Mouse (Mus musculus): Measurements from ENCODE around the gene Mapk10. TPM values are rescaled to one million over a fixed set of nuclear protein-coding genes. Genes with fewer than 3 reads are reported as not detected.
"Not testable (repeated sequence)": the region's sequence is repeated elsewhere in the genome, so short reads cannot be mapped to it uniquely, and the experiment has no call there.

The Mapk10 gene
- total RNA-seq, 1 experiment from 2014 or later: not detected

DNA sequence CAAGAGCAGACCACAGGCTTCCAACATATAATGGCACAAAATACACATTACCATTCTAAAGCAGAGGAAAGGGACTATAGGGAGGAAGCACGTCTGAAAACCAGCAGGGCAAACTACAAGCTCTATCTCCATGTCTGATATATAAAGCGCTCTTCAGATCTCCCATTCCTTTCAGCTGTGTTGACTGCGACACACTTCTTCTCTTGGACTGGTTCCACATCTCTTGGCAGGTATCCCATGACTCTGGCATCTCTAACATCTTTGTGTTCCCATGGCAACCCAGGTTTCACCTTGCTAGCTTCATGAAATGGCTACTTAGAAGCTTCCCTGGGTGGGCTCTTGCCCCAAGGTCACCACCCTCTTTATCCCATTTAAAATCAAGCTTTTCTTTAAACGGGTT, 202.2 kb downstream of the Mapk10 start:
- ATAC-seq (replicated peaks in 1 of 2; ENCODE audit: insufficient read depth in 1 of 2, low FRiP score in 2 of 2, low TSS enrichment in 1 of 2, low read depth in 1 of 2, poor library complexity in 2 of 2, severe bottlenecking in 2 of 2): no peak

DNA sequence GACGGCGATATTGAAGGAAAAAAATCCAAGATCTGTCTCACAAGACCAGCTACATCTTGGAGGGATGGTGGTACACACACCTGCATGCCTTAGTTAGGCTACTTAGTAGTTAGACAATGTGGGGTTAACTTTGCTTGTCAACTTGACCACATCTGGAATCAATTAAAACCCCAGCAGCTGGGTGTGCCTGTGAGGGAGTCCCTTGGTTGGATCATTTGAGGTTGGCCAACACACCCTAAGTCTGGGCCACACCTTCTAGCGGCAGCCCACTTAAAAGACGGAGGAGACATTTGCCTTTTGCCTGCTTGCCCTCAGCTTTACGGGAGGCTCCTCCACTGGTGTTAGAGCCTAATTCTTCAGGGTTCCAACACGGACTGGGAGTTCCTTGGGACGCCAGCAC, 209.0 kb downstream of the Mapk10 start:
- ATAC-seq (replicated peaks in 1 of 2; ENCODE audit: insufficient read depth in 1 of 2, low FRiP score in 2 of 2, low TSS enrichment in 1 of 2, low read depth in 1 of 2, poor library complexity in 2 of 2, severe bottlenecking in 2 of 2): no peak

DNA sequence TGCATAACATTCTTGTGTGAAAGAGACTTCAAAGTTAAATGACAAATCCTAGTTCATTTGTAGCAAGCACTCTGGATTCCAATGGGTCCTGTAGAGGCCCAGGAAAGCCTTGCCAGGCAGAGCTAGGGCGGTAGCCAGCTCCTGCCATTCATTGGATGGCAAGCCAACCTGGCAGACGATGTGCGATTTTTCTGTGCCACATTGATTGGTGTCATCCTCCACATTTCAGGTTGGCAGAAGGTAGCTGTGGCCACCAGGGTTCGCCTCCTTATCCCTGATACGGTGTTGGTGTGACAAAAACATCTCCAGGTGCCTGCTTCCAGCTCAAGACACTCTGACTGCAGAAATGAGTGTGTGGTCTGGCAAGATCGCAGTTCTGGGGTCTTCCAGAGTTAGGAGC, 210.6 kb downstream of the Mapk10 start:
- no peak for ATAC-seq (replicated peaks in 1 of 2; ENCODE audit: insufficient read depth in 1 of 2, low FRiP score in 2 of 2, low TSS enrichment in 1 of 2, low read depth in 1 of 2, poor library complexity in 2 of 2, severe bottlenecking in 2 of 2)

DNA sequence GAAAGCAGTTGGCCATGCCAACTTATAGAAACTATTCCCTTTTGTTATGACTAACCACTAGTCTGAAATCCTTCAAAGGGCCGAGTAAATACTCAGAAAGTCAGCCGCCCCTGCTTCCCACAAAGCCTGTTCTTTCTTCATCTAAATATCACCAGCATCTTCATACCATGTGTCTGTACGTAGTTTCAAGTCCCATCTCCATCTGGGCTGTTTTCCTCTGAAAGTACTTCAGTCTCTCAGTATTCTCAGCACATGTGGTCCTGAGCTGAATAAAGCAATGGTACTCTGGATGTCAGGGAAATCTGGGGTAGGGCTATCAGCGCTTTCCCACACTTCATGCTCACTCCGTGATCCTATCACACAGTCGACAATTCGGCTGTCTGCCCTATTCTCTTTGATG, 212.6 kb downstream of the Mapk10 start:
- ATAC-seq (replicated peaks in 1 of 2; ENCODE audit: insufficient read depth in 1 of 2, low FRiP score in 2 of 2, low TSS enrichment in 1 of 2, low read depth in 1 of 2, poor library complexity in 2 of 2, severe bottlenecking in 2 of 2): no peak

DNA sequence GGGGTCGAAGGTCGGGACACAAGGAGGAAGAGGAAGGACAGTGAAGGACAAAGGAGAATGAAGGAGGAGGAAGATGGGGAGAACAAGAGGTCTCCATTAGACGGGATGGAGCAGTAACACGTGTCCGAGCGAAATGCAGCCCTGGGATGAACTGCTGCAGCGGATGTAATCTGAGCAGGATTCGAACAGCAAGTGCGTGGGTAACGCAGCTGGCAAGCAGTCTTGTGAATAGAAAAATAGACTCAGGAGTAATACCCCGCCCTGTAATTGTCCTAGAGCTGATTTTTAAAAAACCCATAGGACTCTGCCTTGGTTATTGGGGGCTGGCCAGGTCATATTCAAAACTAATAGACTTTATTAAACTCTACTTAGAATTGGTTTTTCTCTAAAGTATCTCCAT, 213.2 kb downstream of the Mapk10 start:
- ATAC-seq (replicated peaks in 1 of 2; ENCODE audit: insufficient read depth in 1 of 2, low FRiP score in 2 of 2, low TSS enrichment in 1 of 2, low read depth in 1 of 2, poor library complexity in 2 of 2, severe bottlenecking in 2 of 2): no peak

DNA sequence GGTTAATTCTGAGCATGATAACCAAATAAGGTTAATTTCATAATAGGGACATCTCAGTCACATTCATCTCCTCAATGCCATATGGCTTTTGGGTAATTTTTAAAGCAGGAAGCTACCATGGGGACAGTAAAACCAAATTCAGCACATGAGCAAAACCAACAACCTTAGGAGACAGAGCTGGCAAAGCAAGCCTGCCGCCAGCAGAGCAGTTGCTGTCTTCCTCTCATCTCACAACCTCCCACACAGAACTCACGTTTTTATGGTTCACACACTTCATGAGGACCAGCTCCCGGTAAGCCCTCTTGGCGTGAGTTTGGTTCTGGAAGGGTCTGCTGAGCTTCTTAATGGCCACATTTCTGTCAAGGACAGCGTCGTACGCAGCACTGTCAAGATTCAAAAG, 214.8 kb downstream of the Mapk10 start:
- ATAC-seq (replicated peaks in 1 of 2; ENCODE audit: insufficient read depth in 1 of 2, low FRiP score in 2 of 2, low TSS enrichment in 1 of 2, low read depth in 1 of 2, poor library complexity in 2 of 2, severe bottlenecking in 2 of 2): no peak

DNA sequence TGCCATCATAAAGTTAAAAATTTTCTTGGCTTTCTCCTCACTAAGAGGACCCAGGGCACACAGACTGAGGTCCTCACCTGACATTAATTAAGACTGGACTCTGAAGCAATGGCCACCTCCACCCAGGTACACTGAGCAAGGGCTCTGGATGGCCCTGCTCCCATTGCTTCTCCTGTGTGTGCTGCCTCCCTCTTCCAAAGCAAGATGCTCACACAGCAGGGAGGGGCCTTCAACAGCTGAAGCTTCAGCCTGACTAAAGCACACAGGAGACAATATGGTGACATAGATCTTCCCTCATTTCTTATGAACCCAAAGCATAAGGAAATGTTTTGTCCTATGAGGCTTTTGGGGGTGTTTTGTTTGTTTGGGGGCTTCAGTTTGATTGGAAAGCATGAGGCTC, 215.2 kb downstream of the Mapk10 start:
- no peak for ATAC-seq (replicated peaks in 1 of 2; ENCODE audit: insufficient read depth in 1 of 2, low FRiP score in 2 of 2, low TSS enrichment in 1 of 2, low read depth in 1 of 2, poor library complexity in 2 of 2, severe bottlenecking in 2 of 2)

DNA sequence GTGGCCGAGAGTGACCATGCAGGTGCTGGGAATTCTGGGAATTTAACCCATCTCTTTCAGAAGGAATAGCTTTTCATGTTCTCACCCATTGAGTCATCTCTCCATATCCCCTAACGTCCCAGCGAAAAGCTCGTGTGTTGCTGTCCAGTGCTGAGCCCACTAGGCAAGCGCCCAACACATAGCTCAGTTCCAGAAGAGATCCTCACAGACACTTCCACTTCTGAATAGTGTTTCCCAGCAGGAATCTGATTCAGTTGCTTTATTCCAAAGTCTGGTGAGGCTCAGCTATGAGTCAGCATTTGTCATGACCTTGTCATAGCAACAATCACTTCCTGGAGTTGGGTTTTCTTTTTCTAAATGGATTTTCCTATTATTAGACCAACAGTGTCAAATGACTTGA, 217.2 kb downstream of the Mapk10 start:
- no peak for ATAC-seq (replicated peaks in 1 of 2; ENCODE audit: insufficient read depth in 1 of 2, low FRiP score in 2 of 2, low TSS enrichment in 1 of 2, low read depth in 1 of 2, poor library complexity in 2 of 2, severe bottlenecking in 2 of 2)

DNA sequence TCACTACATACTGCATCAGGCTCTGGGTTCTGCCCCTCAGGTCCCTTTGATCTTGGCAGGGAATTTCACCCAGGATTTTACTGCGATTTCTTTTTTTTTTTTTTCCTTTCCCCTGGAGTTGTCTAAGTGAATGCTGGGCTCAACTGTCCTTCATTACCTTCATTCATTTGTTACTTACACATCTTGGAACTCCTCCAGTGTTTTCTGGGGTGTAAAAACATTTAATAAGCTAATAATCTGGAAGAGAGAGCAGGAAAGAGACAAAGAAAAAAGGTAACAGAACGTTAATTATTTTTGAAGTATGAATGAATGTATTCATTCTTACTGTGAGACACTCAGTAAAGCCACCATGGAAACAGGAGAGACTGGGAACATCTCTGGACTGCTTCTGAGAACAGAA, 219.4 kb downstream of the Mapk10 start:
- ATAC-seq (replicated peaks in 1 of 2; ENCODE audit: insufficient read depth in 1 of 2, low FRiP score in 2 of 2, low TSS enrichment in 1 of 2, low read depth in 1 of 2, poor library complexity in 2 of 2, severe bottlenecking in 2 of 2): no peak

DNA sequence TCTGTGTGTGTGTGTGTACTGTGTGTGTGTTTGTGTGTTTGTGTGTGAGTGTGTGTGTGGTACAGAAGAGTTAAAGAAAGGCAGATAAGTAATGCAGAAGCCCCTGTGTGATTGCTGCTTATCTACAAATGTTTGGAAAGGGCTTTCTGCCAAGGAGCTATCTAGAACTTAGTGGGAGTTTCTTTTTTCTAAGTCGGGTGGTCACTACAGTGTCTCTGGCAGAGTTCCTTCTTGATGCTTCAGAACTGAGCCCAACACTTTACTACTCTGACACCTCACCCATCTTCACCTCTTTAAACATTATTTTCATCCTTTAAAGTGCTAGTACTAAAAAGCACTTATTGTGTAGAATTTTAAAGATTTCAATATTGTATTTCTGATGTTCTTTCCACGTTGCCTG, 232.8 kb downstream of the Mapk10 start:
- ATAC-seq (replicated peaks in 1 of 2; ENCODE audit: insufficient read depth in 1 of 2, low FRiP score in 2 of 2, low TSS enrichment in 1 of 2, low read depth in 1 of 2, poor library complexity in 2 of 2, severe bottlenecking in 2 of 2): no peak

DNA sequence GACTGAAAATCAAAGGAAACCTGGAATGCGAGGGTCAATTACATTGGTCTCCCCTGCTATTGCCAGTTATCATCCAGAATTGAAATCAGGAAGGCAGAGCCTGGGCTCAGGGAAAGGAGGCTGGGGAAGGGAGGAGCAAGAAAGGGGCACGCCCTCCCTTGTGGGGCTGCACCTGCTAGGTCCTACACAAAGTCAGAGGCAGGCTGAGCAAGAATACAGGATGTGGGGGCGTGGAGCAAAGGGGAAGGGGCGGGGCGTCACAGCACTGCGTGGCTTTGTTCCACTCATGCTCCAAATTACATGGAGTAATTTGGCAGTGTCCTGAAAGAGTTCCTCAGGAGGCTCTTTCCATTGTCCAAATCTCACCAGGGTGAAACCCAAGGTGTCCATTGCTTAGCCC, 234.0 kb downstream of the Mapk10 start:
- no peak for ATAC-seq (replicated peaks in 1 of 2; ENCODE audit: insufficient read depth in 1 of 2, low FRiP score in 2 of 2, low TSS enrichment in 1 of 2, low read depth in 1 of 2, poor library complexity in 2 of 2, severe bottlenecking in 2 of 2)

DNA sequence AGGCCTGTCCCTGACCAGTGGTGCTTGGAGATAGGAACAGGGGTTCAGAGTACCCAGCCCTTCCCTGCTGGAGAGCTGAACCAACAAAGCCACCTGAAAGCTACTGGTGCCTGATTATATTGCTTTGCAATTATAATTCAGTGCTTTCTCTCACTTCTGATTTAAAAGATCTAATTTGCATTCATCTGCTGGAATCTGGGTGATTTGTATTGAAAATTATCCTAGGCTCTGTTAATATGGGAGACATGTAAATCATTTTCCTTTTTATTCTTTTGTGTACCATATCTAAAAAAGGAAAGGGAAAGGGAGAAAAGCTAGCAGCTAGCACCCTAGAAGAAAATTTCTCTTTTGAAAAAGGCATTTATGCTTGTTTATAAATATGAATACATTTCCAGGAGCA, 234.6 kb downstream of the Mapk10 start:
- no peak for ATAC-seq (replicated peaks in 1 of 2; ENCODE audit: insufficient read depth in 1 of 2, low FRiP score in 2 of 2, low TSS enrichment in 1 of 2, low read depth in 1 of 2, poor library complexity in 2 of 2, severe bottlenecking in 2 of 2)

DNA sequence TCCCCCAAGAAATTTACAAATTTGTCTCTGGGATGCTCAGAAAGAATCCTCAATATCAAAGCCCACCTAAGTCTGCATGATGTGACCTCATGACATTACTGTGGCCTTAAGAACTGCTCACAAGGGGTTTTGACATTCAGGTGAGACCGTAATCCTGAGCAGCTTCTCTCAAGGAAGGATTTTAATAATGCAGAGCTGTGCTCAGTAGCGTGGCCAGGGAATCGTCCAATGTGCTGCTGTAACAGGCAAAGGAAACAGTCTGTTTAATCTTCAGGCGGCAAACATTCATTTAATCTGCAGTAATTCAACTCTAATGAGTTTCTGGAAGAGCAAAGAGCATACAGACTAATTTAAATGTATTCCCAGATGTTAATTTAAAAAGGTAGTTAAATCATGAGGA, 236.7 kb downstream of the Mapk10 start:
- ATAC-seq (replicated peaks in 1 of 2; ENCODE audit: insufficient read depth in 1 of 2, low FRiP score in 2 of 2, low TSS enrichment in 1 of 2, low read depth in 1 of 2, poor library complexity in 2 of 2, severe bottlenecking in 2 of 2): no peak

DNA sequence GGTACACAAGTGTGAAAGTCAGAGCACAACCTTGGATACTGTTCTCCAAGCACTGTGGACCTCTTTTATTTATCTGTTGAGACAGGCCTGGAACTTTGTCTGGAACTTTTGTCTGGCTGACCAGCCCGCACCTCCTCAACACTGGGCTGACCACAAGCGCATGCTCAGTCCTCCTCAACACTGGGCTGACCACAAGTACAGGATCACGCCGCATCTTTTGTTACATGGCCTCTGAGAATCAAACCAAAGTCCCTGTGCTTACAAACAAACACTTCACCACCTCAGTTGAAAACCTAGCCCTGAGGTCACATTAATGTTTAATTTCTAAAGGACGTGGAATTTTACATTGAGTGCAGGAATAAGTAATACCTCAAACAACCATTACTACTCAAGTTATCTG, 246.7 kb downstream of the Mapk10 start:
- ATAC-seq (replicated peaks in 1 of 2; ENCODE audit: insufficient read depth in 1 of 2, low FRiP score in 2 of 2, low TSS enrichment in 1 of 2, low read depth in 1 of 2, poor library complexity in 2 of 2, severe bottlenecking in 2 of 2): no peak

DNA sequence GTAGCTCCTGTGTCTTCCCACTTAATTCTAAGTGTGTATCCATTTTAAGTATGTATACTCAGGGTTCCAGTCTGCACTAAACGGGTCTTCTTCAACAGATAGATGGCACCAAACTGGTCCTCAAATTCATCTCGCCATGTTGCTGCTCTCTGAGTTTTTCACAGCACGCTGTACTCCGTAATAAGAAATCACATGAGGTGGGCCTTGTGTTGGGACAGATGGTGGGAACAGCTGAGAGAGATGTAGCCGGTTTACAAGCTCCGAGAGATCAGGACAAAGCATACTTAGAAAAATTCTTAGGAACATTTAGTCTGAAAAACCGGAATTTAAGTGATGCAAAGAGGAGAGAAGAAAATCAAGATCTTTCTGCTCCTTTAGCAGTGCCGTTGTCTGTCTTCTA, 257.7 kb downstream of the Mapk10 start:
- no peak for ATAC-seq (replicated peaks in 1 of 2; ENCODE audit: insufficient read depth in 1 of 2, low FRiP score in 2 of 2, low TSS enrichment in 1 of 2, low read depth in 1 of 2, poor library complexity in 2 of 2, severe bottlenecking in 2 of 2)

DNA sequence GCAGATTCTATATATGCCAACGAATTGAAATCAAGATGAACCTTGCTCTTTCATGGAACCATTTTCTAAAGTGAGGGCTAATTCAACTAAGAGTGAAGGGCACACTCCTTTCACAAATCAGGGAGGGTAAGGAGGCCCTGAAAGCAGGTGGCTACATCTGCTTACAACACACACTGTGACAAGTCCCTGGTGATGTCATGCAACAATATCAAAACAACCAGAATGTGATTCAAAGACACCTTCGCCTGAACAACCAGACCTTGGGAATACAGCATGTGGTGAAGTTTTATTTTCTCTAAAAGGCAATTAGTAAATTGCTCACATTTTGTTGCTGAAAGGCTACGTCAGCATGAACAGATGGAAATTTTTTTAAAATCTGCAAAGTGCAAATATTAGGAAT, 258.2 kb downstream of the Mapk10 start:
- ATAC-seq (replicated peaks in 1 of 2; ENCODE audit: insufficient read depth in 1 of 2, low FRiP score in 2 of 2, low TSS enrichment in 1 of 2, low read depth in 1 of 2, poor library complexity in 2 of 2, severe bottlenecking in 2 of 2): no peak

DNA sequence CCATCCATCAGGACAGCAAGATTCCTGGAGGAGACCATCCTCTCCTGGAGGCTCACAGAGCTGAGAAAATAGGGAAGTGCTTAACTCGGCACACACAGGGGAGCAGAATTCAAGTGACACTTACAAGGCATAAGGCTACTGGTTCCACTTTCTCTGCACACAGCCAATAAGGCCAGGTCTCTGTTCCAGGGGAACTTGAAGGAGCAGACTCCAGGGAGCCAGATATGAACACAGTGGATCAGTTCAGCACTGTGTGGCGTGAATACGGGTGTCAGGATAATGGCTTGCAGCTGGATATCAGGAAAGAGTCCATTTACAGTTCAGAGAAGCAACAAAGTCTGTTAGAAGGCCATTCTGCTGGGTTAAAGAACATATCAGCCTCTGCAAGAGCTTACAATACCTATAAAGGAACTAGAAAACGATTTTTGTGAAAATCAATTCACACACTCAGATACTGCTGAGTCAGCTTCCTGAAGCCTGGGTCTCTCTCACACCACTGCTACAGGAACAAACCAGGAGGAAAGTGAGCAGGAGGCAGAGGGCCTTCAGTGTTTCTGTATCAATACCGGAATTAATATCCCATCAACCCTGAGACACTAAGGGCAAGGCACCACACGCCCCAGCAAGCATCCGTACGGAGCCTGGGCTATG, 263.9 kb downstream of the Mapk10 start:
- no peak for ATAC-seq (replicated peaks in 1 of 2; ENCODE audit: insufficient read depth in 1 of 2, low FRiP score in 2 of 2, low TSS enrichment in 1 of 2, low read depth in 1 of 2, poor library complexity in 2 of 2, severe bottlenecking in 2 of 2)

DNA sequence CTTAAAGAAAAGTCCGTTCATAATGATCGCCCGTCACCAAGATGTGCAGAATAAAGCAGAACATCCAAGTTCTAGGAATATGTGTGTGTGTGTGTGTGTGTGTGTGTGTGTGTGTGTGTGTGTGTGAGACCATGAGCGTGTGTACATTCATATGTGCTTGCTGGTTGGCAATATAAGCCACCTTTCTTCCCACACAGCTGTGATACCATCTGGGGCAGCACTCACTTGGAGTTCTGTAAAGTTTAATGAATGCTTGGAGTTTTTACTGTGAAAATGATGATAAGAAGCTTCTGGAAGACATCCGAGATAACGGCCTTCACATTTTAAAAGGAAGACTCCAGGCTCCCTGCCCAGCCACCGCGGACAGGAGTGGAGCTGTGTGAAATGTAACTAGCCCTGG, 264.5 kb downstream of the Mapk10 start:
- no peak for ATAC-seq (replicated peaks in 1 of 2; ENCODE audit: insufficient read depth in 1 of 2, low FRiP score in 2 of 2, low TSS enrichment in 1 of 2, low read depth in 1 of 2, poor library complexity in 2 of 2, severe bottlenecking in 2 of 2)

DNA sequence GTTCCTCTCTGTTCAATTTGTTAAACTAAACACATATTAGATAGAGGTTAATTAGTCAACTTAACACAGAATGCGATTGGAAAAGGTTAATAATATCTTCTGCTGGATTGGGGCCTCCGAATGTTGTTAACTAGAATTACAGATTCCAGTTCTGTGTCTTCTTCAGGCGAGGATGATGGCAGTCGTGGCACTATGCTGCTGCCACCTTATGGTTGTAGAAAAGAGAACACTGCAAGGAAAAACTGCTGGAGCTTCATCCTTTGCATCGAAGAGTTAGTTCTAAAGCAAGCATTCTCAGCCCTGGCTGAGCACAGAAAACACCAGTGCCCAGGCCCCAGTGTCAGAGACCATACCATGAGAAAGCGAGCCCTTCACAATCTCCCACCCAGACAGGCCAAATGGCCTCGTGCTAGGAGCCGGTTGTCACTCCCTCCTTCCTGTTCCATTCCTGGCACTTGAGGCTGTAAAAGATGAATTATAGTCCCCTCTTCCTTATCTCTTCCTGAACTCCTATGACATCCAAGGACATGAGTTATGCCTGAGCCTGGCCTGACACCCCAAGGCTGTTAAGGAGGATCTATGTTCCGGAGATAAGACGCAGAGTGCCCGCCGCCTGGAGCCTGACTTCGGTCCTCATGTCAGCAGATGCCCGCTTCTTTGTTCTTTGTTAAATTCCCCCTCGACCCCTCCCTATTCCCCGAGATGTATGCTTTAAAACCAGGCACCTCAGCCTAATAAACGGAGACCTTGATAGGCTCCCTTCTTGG, 267.1 kb downstream of the Mapk10 start:
- ATAC-seq (replicated peaks in 1 of 2; ENCODE audit: insufficient read depth in 1 of 2, low FRiP score in 2 of 2, low TSS enrichment in 1 of 2, low read depth in 1 of 2, poor library complexity in 2 of 2, severe bottlenecking in 2 of 2): not testable (repeated sequence)
